Mouse (Mus musculus) embryo, embryonic 11.5 days (tissue): ENCODE measurements around the gene Cdadc1.

Experiments used
- DNase-seq: peaks from one replicate; pipeline ENCODE4 v3.0.0-alpha.2; 2012; ENCODE audit warnings: low read depth, low spot score

The Cdadc1 gene

DNA sequence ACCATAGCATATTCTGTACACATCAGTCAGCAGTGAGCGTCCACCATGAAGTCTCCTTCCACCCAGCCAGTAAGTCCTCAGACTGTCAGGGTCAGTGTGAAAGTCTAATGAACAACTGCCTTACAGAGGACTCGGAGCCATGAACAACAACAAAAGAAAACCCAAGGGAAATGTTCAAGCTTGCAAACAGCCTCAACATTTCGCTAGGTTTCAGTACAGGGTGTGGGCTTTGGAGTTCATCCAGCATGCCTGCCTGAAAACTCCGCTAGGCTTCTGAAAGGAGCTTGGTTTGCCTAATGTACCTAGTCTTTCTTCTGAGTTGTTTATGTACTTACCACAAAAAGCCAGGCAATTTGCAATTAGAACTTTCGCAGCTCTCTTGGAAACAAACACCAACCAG, 53.8 kb downstream of the Cdadc1 start:
- DNase-seq = no peak

DNA sequence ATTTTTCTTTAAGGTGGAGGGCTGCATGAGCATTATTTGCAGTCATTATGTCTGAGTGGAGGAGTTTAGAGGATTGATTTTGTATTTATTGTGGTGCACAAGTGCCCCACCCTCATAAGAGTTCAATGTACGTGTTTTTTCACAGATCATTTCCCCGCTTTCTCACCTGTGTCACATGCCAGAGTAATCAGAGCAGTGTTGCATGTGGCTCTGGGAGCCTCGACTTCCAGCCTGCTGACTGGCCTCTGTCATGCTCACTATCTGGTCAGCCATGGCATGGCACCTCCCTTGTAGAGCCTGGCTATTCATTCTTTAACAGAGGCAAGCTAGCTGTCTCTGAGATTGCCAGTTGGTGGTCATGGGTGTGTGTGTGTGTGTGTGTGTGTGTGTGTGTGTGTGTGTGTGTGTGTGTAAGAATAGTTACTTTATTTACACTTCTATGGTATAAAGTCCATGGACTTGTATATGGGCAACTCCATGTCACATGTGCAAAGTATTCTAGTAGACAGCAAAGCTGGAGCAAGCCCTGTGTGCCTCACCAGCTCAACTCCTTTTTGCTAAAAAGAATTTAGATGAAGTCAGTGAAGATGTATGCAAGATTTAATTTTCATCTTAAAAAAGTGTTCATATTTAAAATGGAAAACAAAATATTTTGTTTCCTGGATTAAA, 54.5 kb downstream of the Cdadc1 start:
- DNase-seq = no peak

DNA sequence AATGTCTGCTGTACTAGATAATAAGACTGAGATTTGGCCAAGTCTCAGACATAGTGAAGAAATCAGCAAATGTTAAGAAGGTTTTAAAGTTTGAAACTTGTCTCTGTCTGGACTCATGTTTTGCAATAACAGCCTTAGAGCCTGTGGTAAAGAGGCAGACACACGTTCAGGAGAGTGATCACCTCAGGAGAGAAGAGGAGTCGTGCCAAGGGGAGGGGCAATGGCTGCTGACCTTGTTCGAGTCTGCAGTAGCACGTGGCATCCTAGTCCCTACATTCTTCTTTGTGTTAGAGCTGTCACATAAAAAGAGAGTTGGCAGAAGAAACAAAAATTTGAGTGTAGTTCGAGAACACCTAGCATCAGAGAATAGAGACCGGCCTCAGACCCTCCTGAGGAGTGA, 57.0 kb downstream of the Cdadc1 start:
- DNase-seq = no peak

DNA sequence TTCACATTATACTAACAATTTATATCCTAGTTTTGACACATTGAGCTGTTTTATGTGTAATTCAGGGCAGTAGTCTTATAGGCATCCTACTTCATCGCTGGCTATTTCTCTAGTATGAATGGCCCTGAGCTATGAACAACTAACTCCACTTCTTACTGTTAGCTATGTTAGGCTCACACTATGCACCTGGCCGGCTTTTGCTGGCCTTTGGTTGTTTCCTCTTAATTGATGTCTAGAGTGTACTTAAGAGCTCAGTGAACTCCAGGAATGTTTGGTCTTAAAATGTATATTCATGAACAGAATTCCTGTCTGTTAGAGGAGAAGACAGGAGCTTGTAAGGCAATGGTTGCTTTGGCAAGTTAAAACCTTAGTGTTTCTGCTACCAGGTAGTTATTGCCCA, 57.5 kb downstream of the Cdadc1 start:
- DNase-seq = no peak

DNA sequence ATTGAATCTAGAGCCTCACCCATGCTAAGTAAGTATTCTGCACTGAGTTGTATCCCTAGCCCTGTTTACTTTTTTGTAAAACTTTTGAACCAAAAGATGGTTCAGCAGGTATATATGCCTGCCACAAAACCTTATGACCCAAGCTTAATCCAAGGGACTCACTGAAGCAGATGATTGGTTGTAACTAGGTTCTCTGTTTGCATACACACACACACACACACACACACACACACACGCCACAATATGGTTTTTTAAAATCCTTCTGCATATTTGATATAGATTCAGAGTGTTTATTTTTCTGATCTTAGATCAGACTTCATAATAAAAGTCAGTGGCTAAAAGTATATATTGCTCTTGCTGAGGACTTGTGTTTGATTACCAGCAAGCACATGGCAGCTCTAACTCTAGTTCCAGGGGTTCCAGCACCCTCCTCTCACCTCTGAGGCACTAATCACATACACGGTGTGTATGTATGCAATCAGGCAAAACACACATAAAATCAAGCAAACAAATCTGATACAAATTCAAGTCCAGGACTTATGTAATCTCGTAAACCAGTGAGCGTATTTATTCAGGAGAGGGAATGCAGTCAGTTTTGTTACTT, 59.8 kb downstream of the Cdadc1 start:
- no peak for DNase-seq

DNA sequence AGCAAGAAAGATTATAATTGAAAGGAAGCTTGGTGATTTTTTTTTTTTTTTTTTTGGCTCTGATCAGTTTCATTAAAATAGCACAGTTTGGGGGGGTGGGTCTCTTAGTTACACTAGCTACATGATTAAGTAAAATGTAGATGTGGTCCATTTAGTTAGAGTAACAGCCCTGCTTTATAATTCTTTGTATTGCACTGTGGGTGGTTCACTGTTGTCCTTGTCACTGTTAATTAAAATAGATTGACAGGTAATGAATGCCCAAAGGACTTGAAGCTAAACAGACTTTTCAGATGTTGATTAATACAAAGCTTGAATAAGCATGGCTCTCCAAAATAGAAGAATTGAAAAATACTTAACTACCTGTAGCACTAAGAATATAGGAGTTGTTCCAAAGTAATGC, 63.9 kb downstream of the Cdadc1 start:
- DNase-seq = no peak

DNA sequence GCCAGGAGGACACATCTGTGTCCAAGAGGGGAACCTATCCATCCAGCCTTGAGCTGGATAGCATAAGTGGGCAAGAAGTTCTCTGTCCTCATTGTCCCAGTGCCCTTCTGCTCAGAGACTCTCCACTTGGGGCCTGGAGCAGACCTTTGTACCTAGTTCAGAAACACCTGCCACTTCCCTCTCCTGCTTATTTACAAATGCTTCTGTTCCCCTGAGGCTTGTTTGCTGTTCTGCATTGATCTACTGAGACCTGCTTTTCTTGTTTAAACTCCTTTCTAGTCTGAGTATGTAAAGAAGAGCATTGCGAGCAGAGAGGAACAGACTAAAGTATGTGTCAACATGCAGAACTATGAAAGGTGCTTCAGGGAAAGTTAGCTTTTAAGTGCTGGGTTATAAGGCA, 64.8 kb downstream of the Cdadc1 start:
- no peak for DNase-seq

DNA sequence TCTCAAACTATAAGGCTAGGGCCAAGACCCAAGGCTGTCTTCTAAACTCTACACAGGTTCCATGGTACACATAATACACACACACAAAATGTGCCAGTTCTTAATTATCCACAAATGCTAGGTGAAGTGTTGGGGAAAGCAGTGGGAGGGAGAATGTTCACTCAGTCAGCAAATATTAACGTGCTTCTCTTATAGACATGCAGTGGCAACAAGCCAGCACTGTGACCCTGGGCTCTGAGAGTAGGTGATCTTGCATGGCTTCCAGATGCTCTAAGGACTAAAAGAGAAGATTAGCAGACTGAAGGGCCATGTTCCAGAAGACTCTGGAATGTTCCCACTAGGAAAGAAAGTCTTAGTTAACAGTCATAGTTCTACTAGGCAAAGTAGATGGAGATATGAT, 67.0 kb downstream of the Cdadc1 start:
- DNase-seq = no peak

DNA sequence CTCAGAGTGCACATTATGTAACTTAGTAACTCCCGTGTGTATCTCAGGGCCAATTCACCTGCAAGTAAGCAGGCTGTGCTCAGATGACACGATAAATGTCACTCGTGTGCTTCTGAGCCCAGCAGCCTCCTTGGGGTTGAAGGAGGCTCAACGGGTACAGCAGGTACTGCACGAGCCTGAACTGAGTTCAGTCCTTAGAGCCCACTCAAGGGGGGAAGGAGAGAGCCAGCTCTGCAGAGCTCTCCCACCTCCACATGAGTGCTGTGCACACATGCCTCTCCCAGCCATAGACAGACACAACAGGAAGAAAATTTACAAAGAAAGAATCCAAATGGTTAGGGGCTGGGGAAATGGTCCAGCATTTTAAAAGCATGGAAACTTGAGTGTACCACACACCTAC, 71.9 kb downstream of the Cdadc1 start:
- no peak for DNase-seq

DNA sequence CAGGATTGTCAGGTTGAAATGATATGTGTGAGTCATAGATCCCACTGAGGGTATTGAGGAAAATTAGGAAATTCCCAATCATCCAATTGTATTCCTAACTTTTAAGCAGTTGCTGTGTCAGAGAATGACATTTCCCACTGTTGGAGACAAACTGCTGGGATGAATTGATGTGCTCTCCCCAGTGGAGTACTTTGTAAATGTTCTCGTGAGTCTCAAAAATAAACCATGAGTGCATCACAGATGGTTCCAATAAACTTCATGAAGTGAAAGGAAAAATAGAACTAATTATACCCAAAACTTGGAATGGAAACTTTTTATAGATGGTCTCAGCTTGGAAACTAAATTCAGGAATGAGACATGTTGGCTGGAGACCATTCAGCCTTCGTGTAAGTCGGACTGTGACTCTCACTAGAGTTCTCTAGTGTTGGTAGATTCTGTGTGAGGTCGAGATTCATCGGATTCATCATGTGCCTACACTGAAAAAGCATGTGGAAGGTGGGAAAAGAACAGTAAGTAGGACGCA, 83.8 kb downstream of the Cdadc1 start:
- DNase-seq = no peak
